Mouse (Mus musculus): Measurements from ENCODE around the gene Mtg2. TPM values are rescaled to one million over a fixed set of nuclear protein-coding genes. Genes with fewer than 3 reads are reported as not detected.

Gene Mtg2
- 18.5 TPM for polyA plus RNA-seq (2014; fragmentation: Illumina TruSeq; extraction: RNeasy Lipid Tissue Mini Kit (QIAGEN cat#74804); ENCODE audit: low read depth, low replicate concordance)

GRCm38 (mm10) chr2:180070481-180071453 is at the start of gene Mtg2:
Gene Mtg2, plus strand, starts transcription at chr2:180070588.

DNA sequence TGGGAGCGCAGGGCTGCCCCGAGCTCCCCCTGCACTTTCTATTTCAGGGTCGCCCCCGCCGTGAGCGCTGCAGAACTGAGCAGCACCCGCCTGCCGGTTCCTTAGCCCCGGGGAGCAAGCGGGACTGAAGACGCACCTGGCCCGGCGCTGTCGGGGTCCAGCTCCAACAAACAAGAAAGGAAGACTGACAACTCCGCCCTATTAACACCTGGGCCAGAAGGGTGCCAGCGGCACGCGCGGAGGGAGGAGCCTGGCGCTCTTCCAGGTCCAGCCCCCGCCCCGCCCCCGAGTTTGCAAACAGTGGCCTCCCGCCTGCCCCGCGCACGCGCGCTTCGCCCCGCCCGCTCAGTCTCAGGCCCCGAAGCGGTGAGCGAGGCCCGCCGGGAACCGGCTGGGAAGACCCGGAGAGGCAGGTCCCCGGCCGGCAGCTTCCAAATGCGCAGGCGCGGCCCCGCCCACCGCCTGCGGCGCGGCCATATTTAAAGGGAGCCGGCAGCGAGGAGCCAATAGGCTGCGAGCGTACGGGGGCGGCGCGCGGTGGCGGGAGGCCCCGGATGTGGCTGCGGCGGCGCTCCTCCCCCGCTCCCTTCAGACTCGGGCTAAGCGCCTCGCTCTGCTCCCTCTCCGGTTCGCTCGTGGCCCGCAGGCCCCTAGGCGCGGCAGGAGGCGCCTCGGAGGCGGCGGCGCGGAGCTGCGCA is 45.8 kb upstream of the Mtg2 start, which contains the start of gene Lsm14b:
Lsm14b (plus strand) TSS at position 587 of the 698 bp plus-strand sequence.

GRCm38 (mm10) chr2:180042256-180042857 is 28.0 kb upstream of the Mtg2 start, which contains the start of the genes Psma7 and Ss18l1:
Gene Psma7, minus strand, starts transcription at chr2:180042433.
Gene Ss18l1, plus strand, starts transcription at chr2:180042509.

DNA sequence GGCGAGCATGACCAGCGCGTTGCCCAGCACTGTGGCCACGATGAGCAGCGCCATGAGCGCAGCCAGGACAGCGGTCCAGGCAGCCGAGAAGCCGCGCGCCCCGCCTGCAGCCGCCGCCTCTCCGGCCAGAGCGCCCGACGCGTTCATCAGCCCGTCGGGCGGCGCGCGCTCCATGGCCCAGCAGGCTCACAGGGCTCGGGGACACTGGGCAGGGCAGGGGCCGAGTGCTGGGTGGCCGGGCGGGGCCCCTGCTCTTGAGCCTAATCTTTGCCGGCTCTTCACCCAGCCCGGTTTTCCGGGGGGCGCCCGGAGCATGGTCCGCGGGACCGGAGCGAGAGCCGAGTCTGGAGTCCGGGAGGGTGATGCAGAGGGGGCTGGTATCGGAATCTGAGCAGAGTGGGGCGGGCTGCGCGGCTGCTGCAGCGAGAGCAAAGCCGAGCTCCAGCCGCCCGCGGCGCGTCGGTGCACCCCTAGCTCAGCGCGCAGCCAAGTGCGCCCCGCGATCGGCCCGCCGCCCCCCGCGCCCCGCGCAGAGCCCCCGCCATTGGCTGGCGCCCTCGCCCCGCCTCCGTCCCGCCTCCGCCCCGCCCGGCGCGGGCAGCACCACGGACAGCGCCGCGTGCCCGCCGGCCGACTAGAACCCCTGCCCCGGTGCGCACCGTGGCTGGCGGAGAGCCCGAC is 33.7 kb downstream of the Mtg2 start, which contains the start of gene Hrh3:
Hrh3 (minus strand) TSS at position 511 of the 681 bp plus-strand sequence.

GRCm38 (mm10) chr2:180118661-180119438 is 48.5 kb downstream of the Mtg2 start, which contains the start of gene Osbpl2:
Gene Osbpl2, plus strand, starts transcription at chr2:180119306.

Other genes with a start within 250 kb of the Mtg2 start
- gene Taf4, start 93.9 kb upstream of the Mtg2 start, polyA plus RNA-seq (2014; fragmentation: Illumina TruSeq; extraction: RNeasy Lipid Tissue Mini Kit (QIAGEN cat#74804); ENCODE audit: low read depth, low replicate concordance), result 13.1 TPM
- gene Lsm14b, start 45.6 kb upstream of the Mtg2 start, polyA plus RNA-seq (2014; fragmentation: Illumina TruSeq; extraction: RNeasy Lipid Tissue Mini Kit (QIAGEN cat#74804); ENCODE audit: low read depth, low replicate concordance), result 49.7 TPM
- 304 TPM for gene Psma7, start 28.2 kb upstream of the Mtg2 start, polyA plus RNA-seq (2014; fragmentation: Illumina TruSeq; extraction: RNeasy Lipid Tissue Mini Kit (QIAGEN cat#74804); ENCODE audit: low read depth, low replicate concordance)
- gene Ss18l1, start 28.1 kb upstream of the Mtg2 start, polyA plus RNA-seq (2014; fragmentation: Illumina TruSeq; extraction: RNeasy Lipid Tissue Mini Kit (QIAGEN cat#74804); ENCODE audit: low read depth, low replicate concordance), result 39.0 TPM
- gene Hrh3, start 33.9 kb downstream of the Mtg2 start, polyA plus RNA-seq (2014; fragmentation: Illumina TruSeq; extraction: RNeasy Lipid Tissue Mini Kit (QIAGEN cat#74804); ENCODE audit: low read depth, low replicate concordance), result 1.1 TPM
- 72.2 TPM for gene Osbpl2, start 48.7 kb downstream of the Mtg2 start, polyA plus RNA-seq (2014; fragmentation: Illumina TruSeq; extraction: RNeasy Lipid Tissue Mini Kit (QIAGEN cat#74804); ENCODE audit: low read depth, low replicate concordance)
- gene Adrm1, start 100.9 kb downstream of the Mtg2 start, polyA plus RNA-seq (2014; fragmentation: Illumina TruSeq; extraction: RNeasy Lipid Tissue Mini Kit (QIAGEN cat#74804); ENCODE audit: low read depth, low replicate concordance), result 99.2 TPM
- gene Lama5, start 155.3 kb downstream of the Mtg2 start, polyA plus RNA-seq (2014; fragmentation: Illumina TruSeq; extraction: RNeasy Lipid Tissue Mini Kit (QIAGEN cat#74804); ENCODE audit: low read depth, low replicate concordance), result 42.4 TPM
- 1,482 TPM for gene Rps21, start 186.8 kb downstream of the Mtg2 start, polyA plus RNA-seq (2014; fragmentation: Illumina TruSeq; extraction: RNeasy Lipid Tissue Mini Kit (QIAGEN cat#74804); ENCODE audit: low read depth, low replicate concordance)
- 24.2 TPM for gene Cables2, start 202.9 kb downstream of the Mtg2 start, polyA plus RNA-seq (2014; fragmentation: Illumina TruSeq; extraction: RNeasy Lipid Tissue Mini Kit (QIAGEN cat#74804); ENCODE audit: low read depth, low replicate concordance)
- 2.6 TPM for gene Rbbp8nl, start 219.3 kb downstream of the Mtg2 start, polyA plus RNA-seq (2014; fragmentation: Illumina TruSeq; extraction: RNeasy Lipid Tissue Mini Kit (QIAGEN cat#74804); ENCODE audit: low read depth, low replicate concordance)

Measured in adipose tissue, adult 10 weeks (tissue).